Mouse (Mus musculus) kidney, embryonic 14.5 days (tissue): ENCODE data around the gene Il27. TPM values are rescaled to one million over a fixed set of nuclear protein-coding genes. Genes with fewer than 3 reads are reported as not detected.

Experiments used
- ATAC-seq: fragments of 200-750 bp; cut with Nextera tagmentation; 2 replicates; pipeline ENCODE4 v1.8.0; 2017; ENCODE audit warnings: moderate number of reproducible peaks, mild to moderate bottlenecking, moderate TSS enrichment, moderate library complexity; ENCODE audit not compliant: low FRiP score, low TSS enrichment
- H3K27ac ChIP-seq: fragments of 300-500 bp; sonication (generic); 2 replicates; pipeline ENCODE4 v1.5.1; 2014; ENCODE audit warnings: low read depth, mild to moderate bottlenecking, low read length, moderate library complexity, mixed read lengths
- H3K27me3 ChIP-seq: fragments of 300-500 bp; sonication (generic); 2 replicates; pipeline ENCODE4 v1.6.1; 2014; ENCODE audit warnings: mild to moderate bottlenecking, low read length; ENCODE audit not compliant: control insufficient read depth, insufficient read depth
- H3K36me3 ChIP-seq: fragments of 300-500 bp; sonication (generic); 2 replicates; pipeline ENCODE4 v1.6.1; 2014; ENCODE audit warnings: low read length, mixed read lengths; ENCODE audit not compliant: control insufficient read depth, insufficient read depth
- H3K4me1 ChIP-seq: fragments of 300-500 bp; sonication (generic); 2 replicates; pipeline ENCODE4 v1.6.1; 2014; ENCODE audit warnings: low read length, mixed read lengths; ENCODE audit not compliant: control insufficient read depth, insufficient read depth
- H3K4me2 ChIP-seq: fragments of 300-500 bp; sonication (generic); replicated peaks from 2 replicates; pipeline ENCODE4 v1.6.1; 2014; ENCODE audit warnings: low read depth, mild to moderate bottlenecking, low read length
- H3K4me3 ChIP-seq: fragments of 300-500 bp; sonication (generic); 2 replicates; pipeline ENCODE4 v1.5.1; 2014; ENCODE audit warnings: mild to moderate bottlenecking, low read length
- H3K9ac ChIP-seq: fragments of 300-500 bp; sonication (generic); 2 replicates; pipeline ENCODE4 v1.6.1; 2014; ENCODE audit warnings: low read depth, mild to moderate bottlenecking, low read length, moderate library complexity
- H3K9me3 ChIP-seq: fragments of 300-500 bp; sonication (generic); 2 replicates; pipeline ENCODE4 v1.6.1; 2016; ENCODE audit warnings: low read length; ENCODE audit not compliant: control insufficient read depth
- WGBS: fragments of 180-500 bp; shearing (Covaris S2); extraction: QIAGEN DNeasy Blood & Tissue Kit; methylation state at CpG from one replicate; pipeline ENCODE4 v1.1.7; 2014; 5-methylcytosine and 5-hydroxymethylcytosine counted together
- polyA plus RNA-seq: library from polyadenylated mRNA; unstranded; fragments of >200 nt; fragmentation: Nextera tagmentation; extraction: Ambion mirVana; gene quantifications from 2 replicates; pipeline ENCODE4 v1.2.1, GENCODE M21; 2014

Il27 gene
- polyA plus RNA-seq, 1 experiment from 2014 or later = not detected

- no peak overlapping the region for H3K9ac ChIP-seq
- no peak overlapping the region for H3K4me3 ChIP-seq
- no peaks in the 10 kb centered on the region for H3K9me3 ChIP-seq
- 41% methylated on average over 3 of the region's 3 CpGs for WGBS
- H3K27ac ChIP-seq = no peak overlapping the region
- no peaks in the 10 kb centered on the region for H3K36me3 ChIP-seq
- no peak overlapping the region for H3K4me2 ChIP-seq
- no peaks in the 10 kb centered on the region for H3K27me3 ChIP-seq
- H3K4me1 ChIP-seq = 0 out of 2 replicates have a peak, but pooled peaks cover 4% of the 10 kb centered on the region
- no peak for ATAC-seq
Observed at GRCm38 (mm10) chr7:126629915-126630314, 35.2 kb upstream of the Il27 start.

- no peak overlapping the region for H3K4me3 ChIP-seq
- H3K36me3 ChIP-seq = no peaks in the 10 kb centered on the region
- no peak for ATAC-seq
- no peaks in the 10 kb centered on the region for H3K9me3 ChIP-seq
- H3K4me2 ChIP-seq = no peak overlapping the region
- H3K9ac ChIP-seq = no peak overlapping the region
- H3K27ac ChIP-seq = no peak overlapping the region
- 56% methylated on average over 6 of the region's 6 CpGs for WGBS
- H3K27me3 ChIP-seq = no peaks in the 10 kb centered on the region
- 0 out of 2 replicates have a peak, but pooled peaks cover 4% of the 10 kb centered on the region for H3K4me1 ChIP-seq
Observed at GRCm38 (mm10) chr7:126628111-126628510, 33.4 kb upstream of the Il27 start.

GRCm38 (mm10) chr7:126625807-126626600 lies 31.3 kb upstream of the Il27 start:
- Histone ChIP-seq H3K4me3 (no peak overlapping the region), H3K36me3 (no peaks in the 10 kb centered on the region), H3K9me3 (no peaks in the 10 kb centered on the region), H3K4me1 (0 out of 2 replicates have a peak, but pooled peaks cover 4% of the 10 kb centered on the region), H3K27me3 (no peaks in the 10 kb centered on the region), H3K9ac (no peak overlapping the region), H3K27ac (no peak overlapping the region), H3K4me2 (no peak overlapping the region)
- WGBS = 92% methylated on average over 3 of the region's 3 CpGs
- no peak for ATAC-seq

GRCm38 (mm10) chr7:126625369-126625768 lies 30.6 kb upstream of the Il27 start:
- Histone ChIP-seq H3K27me3 (no peaks in the 10 kb centered on the region), H3K9ac (no peak overlapping the region), H3K9me3 (no peaks in the 10 kb centered on the region), H3K27ac (no peak overlapping the region), H3K4me1 (0 out of 2 replicates have a peak, but pooled peaks cover 4% of the 10 kb centered on the region), H3K4me3 (no peak overlapping the region), H3K36me3 (no peaks in the 10 kb centered on the region), H3K4me2 (no peak overlapping the region)
- ATAC-seq = peak; percentile 70
- WGBS = 28% methylated on average over 6 of the region's 6 CpGs

- Histone ChIP-seq H3K27me3 (no peaks in the 10 kb centered on the region), H3K4me2 (no peak overlapping the region), H3K9ac (no peak overlapping the region), H3K27ac (no peak overlapping the region), H3K9me3 (no peaks in the 10 kb centered on the region), H3K4me3 (no peak overlapping the region), H3K4me1 (0 out of 2 replicates have a peak, but pooled peaks cover 4% of the 10 kb centered on the region), H3K36me3 (no peaks in the 10 kb centered on the region)
- ATAC-seq = no peak
- WGBS = 72% methylated on average over 16 of the region's 16 CpGs
Observed at GRCm38 (mm10) chr7:126624774-126625173, 30.0 kb upstream of the Il27 start.

GRCm38 (mm10) chr7:126623381-126623780 lies 28.6 kb upstream of the Il27 start:
- no peaks in the 10 kb centered on the region for H3K9me3 ChIP-seq
- no peak overlapping the region for H3K4me3 ChIP-seq
- 0 out of 2 replicates have a peak, but pooled peaks cover 4% of the 10 kb centered on the region for H3K4me1 ChIP-seq
- ATAC-seq = no peak
- WGBS = 85% methylated on average over 1 of the region's 1 CpGs
- no peak overlapping the region for H3K9ac ChIP-seq
- H3K27ac ChIP-seq = no peak overlapping the region
- no peaks in the 10 kb centered on the region for H3K27me3 ChIP-seq
- H3K4me2 ChIP-seq = no peak overlapping the region
- no peaks in the 10 kb centered on the region for H3K36me3 ChIP-seq

GRCm38 (mm10) chr7:126621452-126622359 lies 27.0 kb upstream of the Il27 start:
- no peak overlapping the region for H3K4me3 ChIP-seq
- WGBS = 78% methylated on average over 9 of the region's 9 CpGs

GRCm38 (mm10) chr7:126619559-126620275 lies 25.0 kb upstream of the Il27 start:
- Histone ChIP-seq H3K27ac (no peak overlapping the region), H3K4me3 (no peak overlapping the region), H3K9me3 (no peaks in the 10 kb centered on the region), H3K9ac (no peak overlapping the region), H3K36me3 (no peaks in the 10 kb centered on the region), H3K27me3 (no peaks in the 10 kb centered on the region), H3K4me1 (no peaks in the 10 kb centered on the region), H3K4me2 (no peak overlapping the region)
- WGBS = 82% methylated on average over 10 of the region's 10 CpGs
- ATAC-seq = no peak

More at GRCm38 (mm10) chr7:126621452-126622359, 27.0 kb upstream of the Il27 start:
- Histone ChIP-seq H3K9me3 (no peaks in the 10 kb centered on the region), H3K4me2 (no peak overlapping the region), H3K4me1 (0 out of 2 replicates have a peak, but pooled peaks cover 4% of the 10 kb centered on the region), H3K36me3 (no peaks in the 10 kb centered on the region), H3K27ac (no peak overlapping the region), H3K27me3 (no peaks in the 10 kb centered on the region), H3K9ac (no peak overlapping the region)
- no peak for ATAC-seq
